Mouse (Mus musculus) midbrain, embryonic 12.5 days (tissue): ENCODE data around the gene Lsm4. TPM values are rescaled to one million over a fixed set of nuclear protein-coding genes. Genes with fewer than 3 reads are reported as not detected.

Experiments used
- ATAC-seq: fragments of 200-750 bp; cut with Nextera tagmentation; 2 replicates; pipeline ENCODE4 v1.8.0; 2017; ENCODE audit warnings: low read depth, moderate TSS enrichment, moderate library complexity; ENCODE audit not compliant: low FRiP score
- H3K27ac ChIP-seq: fragments of 300-500 bp; sonication (generic); replicated peaks from 2 replicates; pipeline ENCODE4 v1.5.1; 2016; ENCODE audit warnings: mild to moderate bottlenecking
- H3K27me3 ChIP-seq: fragments of 300-500 bp; sonication (generic); 2 replicates; pipeline ENCODE4 v1.6.1; 2016; ENCODE audit warnings: mild to moderate bottlenecking
- H3K36me3 ChIP-seq: fragments of 300-500 bp; sonication (generic); 2 replicates; pipeline ENCODE4 v1.6.1; 2016
- H3K4me1 ChIP-seq: fragments of 300-500 bp; sonication (generic); 2 replicates; pipeline ENCODE4 v1.6.1; 2016
- H3K4me2 ChIP-seq: fragments of 300-500 bp; sonication (generic); replicated peaks from 2 replicates; pipeline ENCODE4 v1.6.1; 2016; ENCODE audit warnings: mild to moderate bottlenecking, moderate library complexity
- H3K4me3 ChIP-seq: fragments of 300-500 bp; sonication (generic); 2 replicates; pipeline ENCODE4 v1.5.1; 2016; ENCODE audit warnings: mild to moderate bottlenecking
- H3K9ac ChIP-seq: fragments of 300-500 bp; sonication (generic); replicated peaks from 2 replicates; pipeline ENCODE4 v1.6.1; 2016; ENCODE audit warnings: mild to moderate bottlenecking, moderate library complexity
- H3K9me3 ChIP-seq: fragments of 300-500 bp; sonication (generic); 2 replicates; pipeline ENCODE4 v1.6.1; 2016; ENCODE audit warnings: mild to moderate bottlenecking
- WGBS: fragments of 180-500 bp; shearing (Covaris S2); methylation state at CpG from one replicate; pipeline ENCODE4 v1.1.7; 2016; 5-methylcytosine and 5-hydroxymethylcytosine counted together
- polyA plus RNA-seq: library from polyadenylated mRNA; unstranded; fragments of >200 nt; fragmentation: Nextera tagmentation; extraction: Ambion mirVana; gene quantifications from 2 replicates; pipeline ENCODE4 v1.2.1, GENCODE M21; 2016

Gene Lsm4
- polyA plus RNA-seq, 1 experiment from 2014 or later, result 255 TPM

DNA sequence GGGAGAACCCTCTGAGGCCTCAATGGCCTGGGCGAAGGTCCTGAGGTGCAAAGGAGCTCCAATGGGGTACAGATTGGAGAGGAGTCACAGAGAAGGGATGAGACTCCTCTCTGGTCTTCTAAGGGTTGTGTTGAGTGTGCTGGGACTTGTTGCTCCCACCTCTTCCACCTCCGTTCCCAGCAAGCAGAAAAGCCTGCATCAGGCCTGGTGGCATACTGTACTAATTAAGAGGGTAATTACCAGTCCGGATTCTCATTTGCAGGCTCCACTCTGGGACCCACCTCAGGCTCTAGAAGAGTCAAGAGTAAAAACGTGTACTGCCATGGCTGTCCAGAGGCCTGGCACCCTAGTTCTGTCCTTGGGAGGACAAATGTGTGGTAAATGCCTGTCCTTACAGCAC, 23.9 kb downstream of the Lsm4 start:
- H3K9ac ChIP-seq, result peak overlapping the region; percentile 49; the same call in 1 of the 2 replicates
- peak overlapping the region; percentile 26 for H3K4me3 ChIP-seq
- no peak for ATAC-seq
- H3K4me1 ChIP-seq, result peaks cover 49% of the 10 kb centered on the region
- peak overlapping the region; percentile 51 for H3K4me2 ChIP-seq
- peak overlapping the region; percentile 99 for H3K27ac ChIP-seq
- H3K9me3 ChIP-seq, result no peaks in the 10 kb centered on the region
- WGBS, result 47% methylated on average over 4 of the region's 4 CpGs
- peaks cover 7% of the 10 kb centered on the region; the same call in 1 of the 2 replicates for H3K27me3 ChIP-seq
- no peaks in the 10 kb centered on the region for H3K36me3 ChIP-seq

DNA sequence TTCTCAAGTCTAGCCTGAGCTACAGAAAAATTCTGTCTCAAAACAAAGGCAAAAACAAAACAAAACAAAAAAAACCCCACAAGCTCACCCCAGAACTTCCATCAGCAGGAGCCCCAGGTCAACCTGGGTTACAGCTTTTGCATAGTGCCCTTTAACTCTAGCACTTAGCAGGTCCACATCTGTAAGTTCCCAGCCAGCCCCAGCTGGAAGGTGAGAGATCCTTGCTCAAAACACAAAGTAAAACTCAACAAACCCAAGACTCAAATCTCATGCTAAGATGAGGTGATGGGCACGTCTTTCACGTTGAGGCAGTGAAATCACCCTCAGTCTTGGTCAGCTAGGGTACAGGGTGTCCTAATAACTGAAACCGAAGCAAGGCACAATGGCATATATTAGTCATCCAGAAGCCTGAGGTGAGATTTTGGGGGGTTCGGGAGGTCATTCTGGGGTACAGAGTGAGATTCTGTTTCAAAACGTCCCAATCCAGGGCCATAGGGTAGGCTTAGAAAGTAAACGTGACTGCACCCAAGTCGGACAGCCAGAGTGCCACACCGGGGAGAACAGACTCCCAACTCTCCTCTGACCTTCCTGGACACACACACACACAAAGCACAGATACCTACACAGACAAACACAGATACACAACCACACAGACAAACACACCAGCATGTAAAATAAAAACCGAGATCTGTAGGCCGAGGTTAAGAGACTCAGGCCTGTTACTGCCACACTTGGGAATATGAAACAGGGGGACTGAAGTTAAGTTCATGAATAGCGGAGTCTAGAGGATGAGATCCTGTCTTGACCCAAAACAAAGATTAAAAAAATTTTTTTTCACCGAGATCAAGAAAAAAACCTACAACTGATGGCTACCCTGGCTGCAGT, 24.6 kb downstream of the Lsm4 start:
- 75% methylated on average over 12 of the region's 12 CpGs for WGBS
- H3K36me3 ChIP-seq, result 0 out of 2 replicates have a peak, but pooled peaks cover under 1% of the 10 kb centered on the region
- H3K4me1 ChIP-seq, result peaks cover 51% of the 10 kb centered on the region
- H3K4me3 ChIP-seq, result peak overlapping the region; percentile 97
- peak overlapping the region; percentile 52 for H3K4me2 ChIP-seq
- H3K9me3 ChIP-seq, result no peaks in the 10 kb centered on the region
- peak overlapping the region; percentile 53; the same call in 1 of the 2 replicates for H3K9ac ChIP-seq
- H3K27ac ChIP-seq, result peak overlapping the region; percentile 99
- no peak for ATAC-seq
- peaks cover 7% of the 10 kb centered on the region; the same call in 1 of the 2 replicates for H3K27me3 ChIP-seq

DNA sequence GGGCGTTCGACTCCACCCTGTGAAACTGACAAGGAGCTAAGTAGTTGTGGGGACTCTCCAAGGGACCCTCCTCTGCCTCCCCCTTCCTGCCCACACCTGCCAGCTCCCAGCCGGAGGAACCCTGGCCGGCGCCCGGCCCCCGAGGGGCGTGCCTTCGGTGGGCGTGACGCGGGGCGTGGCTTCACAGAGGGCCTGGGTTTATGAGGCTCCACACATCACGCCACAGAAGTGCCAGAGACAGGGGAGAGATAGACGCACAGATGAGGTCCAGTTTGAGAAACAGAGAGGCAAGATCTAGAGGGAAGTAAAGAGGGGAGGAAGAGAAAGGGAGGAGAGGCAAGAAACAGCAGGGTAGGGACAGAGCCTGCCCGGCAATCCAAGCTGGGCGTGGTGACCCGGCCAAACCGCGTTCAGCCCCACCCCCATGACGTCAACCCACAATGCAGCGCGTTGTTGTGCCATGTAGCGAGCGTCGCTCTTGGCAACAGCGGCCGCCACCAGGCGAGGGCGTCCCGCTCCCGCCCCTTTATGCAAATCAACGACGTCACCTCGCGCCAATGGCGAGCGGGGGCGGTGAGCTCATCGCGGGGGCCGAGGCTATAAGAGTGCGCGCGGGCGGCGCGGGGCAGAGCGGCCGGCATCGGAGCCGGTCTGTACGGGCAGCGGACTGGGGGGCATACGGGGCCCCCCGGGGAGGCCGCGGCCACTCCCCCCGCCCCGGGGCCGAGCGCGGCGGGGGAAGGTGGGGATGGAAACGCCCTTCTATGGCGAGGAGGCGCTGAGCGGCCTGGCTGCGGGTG, 25.5 kb downstream of the Lsm4 start, which contains the start of gene Jund:
Gene Jund (plus strand): TSS at position 640 of the 800 bp plus-strand sequence.
- H3K4me3 ChIP-seq, result peak within 1 kb of the TSS; percentile 97
- peak within 1 kb of the TSS; percentile 100 for H3K9ac ChIP-seq
- peaks cover 56% of the 10 kb centered on the region for H3K4me1 ChIP-seq
- peak; percentile 83 for ATAC-seq
- 0 out of 2 replicates have a peak, but pooled peaks cover 5% of the 10 kb centered on the region for H3K36me3 ChIP-seq
- WGBS, result under 1% methylated on average over 58 of the region's 69 CpGs
- H3K27me3 ChIP-seq, result peaks cover 7% of the 10 kb centered on the region; the same call in 1 of the 2 replicates
- peak within 1 kb of the TSS; percentile 71 for H3K4me2 ChIP-seq
- no peaks in the 10 kb centered on the region for H3K9me3 ChIP-seq
- H3K27ac ChIP-seq, result peak within 1 kb of the TSS; percentile 99

DNA sequence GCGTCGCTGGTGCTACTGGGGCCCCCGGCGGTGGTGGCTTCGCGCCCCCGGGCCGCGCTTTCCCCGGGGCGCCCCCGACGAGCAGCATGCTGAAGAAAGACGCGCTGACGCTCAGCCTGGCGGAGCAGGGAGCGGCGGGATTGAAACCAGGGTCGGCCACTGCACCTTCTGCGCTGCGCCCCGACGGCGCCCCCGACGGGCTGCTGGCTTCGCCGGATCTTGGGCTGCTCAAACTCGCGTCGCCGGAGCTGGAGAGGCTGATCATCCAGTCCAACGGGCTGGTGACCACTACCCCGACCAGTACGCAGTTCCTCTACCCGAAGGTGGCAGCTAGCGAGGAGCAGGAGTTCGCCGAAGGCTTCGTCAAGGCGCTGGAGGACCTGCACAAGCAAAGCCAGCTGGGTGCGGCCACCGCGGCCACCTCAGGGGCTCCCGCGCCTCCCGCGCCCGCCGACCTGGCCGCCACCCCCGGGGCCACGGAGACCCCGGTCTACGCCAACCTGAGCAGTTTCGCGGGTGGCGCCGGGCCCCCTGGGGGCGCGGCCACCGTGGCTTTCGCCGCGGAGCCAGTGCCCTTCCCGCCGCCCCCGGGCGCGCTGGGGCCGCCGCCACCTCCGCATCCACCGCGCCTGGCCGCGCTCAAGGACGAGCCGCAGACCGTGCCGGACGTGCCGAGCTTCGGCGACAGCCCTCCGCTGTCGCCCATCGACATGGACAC, 26.2 kb downstream of the Lsm4 start:
- WGBS, result under 1% methylated on average over 76 of the region's 89 CpGs
- peaks cover 57% of the 10 kb centered on the region for H3K4me1 ChIP-seq
- H3K36me3 ChIP-seq, result 0 out of 2 replicates have a peak, but pooled peaks cover 10% of the 10 kb centered on the region
- peaks cover 7% of the 10 kb centered on the region; the same call in 1 of the 2 replicates for H3K27me3 ChIP-seq
- peak overlapping the region; percentile 71 for H3K4me2 ChIP-seq
- no peaks in the 10 kb centered on the region for H3K9me3 ChIP-seq
- H3K27ac ChIP-seq, result peak overlapping the region; percentile 99
- peak overlapping the region; percentile 100 for H3K9ac ChIP-seq
- H3K4me3 ChIP-seq, result peak overlapping the region; percentile 97
- 0 out of 2 replicates have a peak, but pooled peaks have one; percentile 0 for ATAC-seq

DNA sequence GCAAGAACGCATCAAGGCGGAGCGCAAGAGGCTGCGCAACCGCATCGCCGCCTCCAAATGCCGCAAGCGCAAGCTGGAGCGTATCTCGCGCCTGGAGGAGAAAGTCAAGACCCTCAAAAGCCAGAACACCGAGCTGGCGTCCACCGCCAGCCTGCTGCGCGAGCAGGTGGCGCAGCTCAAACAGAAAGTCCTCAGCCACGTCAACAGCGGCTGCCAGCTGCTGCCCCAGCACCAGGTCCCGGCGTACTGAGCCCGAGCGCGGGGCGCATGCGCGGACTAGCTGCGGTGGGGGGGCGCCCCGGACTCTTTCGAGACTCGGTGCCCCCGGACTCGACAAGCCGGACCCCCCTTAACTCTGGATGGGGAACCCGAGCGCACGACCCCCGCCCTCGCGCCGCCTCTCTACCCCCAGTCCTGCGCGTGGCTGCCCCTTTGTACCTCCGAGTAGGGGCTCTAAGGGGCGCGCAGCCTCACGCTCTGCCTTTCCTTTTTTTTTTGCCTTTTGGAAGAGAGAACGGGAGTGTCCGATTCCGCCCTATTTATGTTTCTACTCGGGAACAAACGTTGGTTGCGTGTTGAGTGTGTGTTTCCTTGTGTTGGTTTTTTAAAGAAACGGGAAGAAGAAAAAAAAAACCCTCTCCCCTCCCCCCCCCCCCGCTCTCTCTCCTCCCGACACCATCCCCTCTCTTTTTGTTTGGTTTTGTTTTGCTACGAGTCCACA, 26.9 kb downstream of the Lsm4 start:
- Histone ChIP-seq H3K4me3 (peak overlapping the region; percentile 97), H3K9ac (peak overlapping the region; percentile 100), H3K4me1 (peaks cover 57% of the 10 kb centered on the region), H3K36me3 (0 out of 2 replicates have a peak, but pooled peaks cover 10% of the 10 kb centered on the region), H3K9me3 (no peaks in the 10 kb centered on the region), H3K27ac (peak overlapping the region; percentile 99), H3K27me3 (peaks cover 5% of the 10 kb centered on the region; the same call in 1 of the 2 replicates), H3K4me2 (peak overlapping the region; percentile 71)
- WGBS, result under 1% methylated on average over 57 of the region's 59 CpGs
- ATAC-seq, result 0 out of 2 replicates have a peak, but pooled peaks have one; percentile 7

DNA sequence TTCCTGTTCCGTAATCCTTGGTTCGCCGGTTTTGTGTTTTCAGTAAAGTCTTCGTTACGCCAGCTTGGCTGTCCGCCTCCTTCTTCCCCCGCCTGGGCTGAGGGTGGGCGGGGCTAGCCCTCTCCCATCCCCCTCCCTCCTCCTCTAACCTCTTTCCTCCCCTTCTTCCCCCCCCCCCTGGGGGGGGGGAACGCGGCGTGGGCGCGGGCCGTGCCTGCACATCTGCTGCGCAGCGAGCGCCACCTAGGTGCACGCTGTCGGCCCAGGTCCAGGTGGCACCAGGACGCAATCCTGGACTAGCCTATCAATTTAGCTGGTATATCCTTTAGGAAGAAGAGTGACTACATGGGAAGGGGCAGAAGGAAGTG, 27.5 kb downstream of the Lsm4 start:
- Histone ChIP-seq H3K9me3 (no peaks in the 10 kb centered on the region), H3K9ac (peak overlapping the region; percentile 100), H3K4me3 (peak overlapping the region; percentile 97), H3K4me2 (peak overlapping the region; percentile 71), H3K4me1 (peaks cover 52% of the 10 kb centered on the region), H3K27ac (peak overlapping the region; percentile 99), H3K27me3 (no peaks in the 10 kb centered on the region), H3K36me3 (0 out of 2 replicates have a peak, but pooled peaks cover 10% of the 10 kb centered on the region)
- WGBS, result under 1% methylated on average over 19 of the region's 20 CpGs
- ATAC-seq, result 0 out of 2 replicates have a peak, but pooled peaks have one; percentile 5

DNA sequence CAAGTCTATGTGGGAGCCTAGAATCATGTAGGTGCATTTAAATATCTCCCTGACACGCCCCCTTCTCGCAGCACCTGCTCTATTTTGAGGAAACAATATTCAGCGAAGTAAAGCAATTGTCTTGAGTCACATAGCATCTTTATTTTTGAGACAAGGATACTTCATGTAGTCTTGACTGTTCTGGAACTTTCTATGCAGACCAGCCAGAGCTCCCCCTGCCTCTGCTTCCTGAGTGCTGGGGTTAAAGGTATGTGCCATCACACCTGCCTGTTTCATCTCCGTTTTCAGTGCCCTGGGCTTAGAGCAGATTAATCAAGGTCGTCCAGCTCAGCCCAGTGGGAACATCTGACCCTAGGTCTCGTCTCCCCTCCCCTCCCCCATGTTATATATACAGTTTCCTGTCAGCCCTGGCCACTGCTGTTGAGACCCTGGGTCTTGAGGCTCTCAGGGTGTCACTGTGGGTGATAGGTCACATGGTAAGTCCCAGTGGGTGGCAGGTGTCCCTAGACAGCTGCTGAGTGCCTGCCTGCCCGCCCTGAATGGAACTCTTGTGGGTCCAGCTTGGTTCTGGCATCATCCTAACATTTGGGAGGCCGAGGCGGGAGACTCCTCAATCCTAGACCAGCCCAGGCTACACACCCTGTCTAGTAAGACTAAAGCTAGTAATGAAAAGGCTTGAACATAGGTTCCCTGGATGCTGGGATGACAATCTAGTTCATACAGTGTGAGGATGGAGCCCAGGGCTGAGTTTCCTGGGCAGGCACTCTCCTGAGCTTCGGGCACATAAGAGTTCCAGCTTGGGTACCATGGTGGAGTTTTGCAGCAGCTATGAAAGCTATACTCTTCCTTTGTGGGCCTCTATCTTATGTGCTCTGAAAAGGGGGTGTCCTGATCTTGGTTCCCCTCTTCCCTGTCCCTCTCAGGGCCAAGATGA, 28.3 kb downstream of the Lsm4 start:
- H3K4me1 ChIP-seq, result peaks cover 44% of the 10 kb centered on the region
- peak overlapping the region; percentile 100 for H3K9ac ChIP-seq
- H3K9me3 ChIP-seq, result no peaks in the 10 kb centered on the region
- no peaks in the 10 kb centered on the region for H3K27me3 ChIP-seq
- WGBS, result 54% methylated on average over 10 of the region's 10 CpGs
- 0 out of 2 replicates have a peak, but pooled peaks cover 10% of the 10 kb centered on the region for H3K36me3 ChIP-seq
- H3K4me3 ChIP-seq, result peak overlapping the region; percentile 97
- H3K27ac ChIP-seq, result peak overlapping the region; percentile 99
- peak overlapping the region; percentile 71 for H3K4me2 ChIP-seq
- no peak for ATAC-seq

DNA sequence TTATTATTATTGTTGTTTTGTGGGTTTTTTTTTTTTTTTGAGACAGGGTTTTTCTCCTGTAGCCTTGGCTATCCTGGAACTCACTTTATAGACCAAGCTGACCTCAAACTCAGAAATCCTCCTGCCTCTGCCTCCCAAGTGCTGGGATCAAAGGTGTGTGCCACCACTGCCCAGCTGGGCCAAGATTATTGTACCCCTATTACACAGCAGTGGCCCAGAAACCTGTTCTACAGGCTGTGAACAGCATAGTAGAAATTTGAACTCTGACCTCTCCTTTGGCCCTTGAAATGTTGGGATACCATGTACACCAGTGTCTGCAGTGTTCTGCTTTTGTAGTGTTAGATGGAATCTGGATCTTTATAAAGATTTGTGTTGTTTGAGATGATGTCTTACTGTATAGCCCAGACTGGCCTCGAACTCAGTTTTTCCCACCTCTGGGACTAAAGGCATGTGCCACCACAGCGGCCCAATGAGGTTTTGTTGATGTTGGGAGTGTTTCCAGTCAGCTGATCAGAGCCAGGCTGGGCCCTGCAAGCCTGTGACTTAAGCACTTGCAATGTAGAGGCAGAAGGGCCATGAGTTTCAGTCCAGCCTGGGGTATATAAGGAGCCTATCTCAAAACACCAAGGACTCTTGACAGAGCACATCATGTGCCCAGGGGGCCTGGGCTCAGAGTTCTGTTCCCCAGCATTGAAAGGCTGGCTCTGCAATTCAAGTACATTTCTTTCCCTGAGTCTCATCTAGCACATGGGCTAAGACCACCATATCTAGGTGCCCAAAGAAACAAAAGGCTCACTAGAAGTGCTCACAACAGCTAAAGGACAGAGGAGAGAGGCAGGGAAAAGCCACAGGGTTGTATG, 29.2 kb downstream of the Lsm4 start:
- Histone ChIP-seq H3K27me3 (no peaks in the 10 kb centered on the region), H3K4me3 (peak overlapping the region; percentile 5; the same call in 1 of the 2 replicates), H3K4me2 (peak overlapping the region; percentile 71), H3K4me1 (peaks cover 35% of the 10 kb centered on the region), H3K9me3 (no peaks in the 10 kb centered on the region), H3K27ac (no peak overlapping the region), H3K9ac (no peak overlapping the region), H3K36me3 (0 out of 2 replicates have a peak, but pooled peaks cover 10% of the 10 kb centered on the region)
- 94% methylated on average over 2 of the region's 2 CpGs for WGBS
- ATAC-seq, result no peak

DNA sequence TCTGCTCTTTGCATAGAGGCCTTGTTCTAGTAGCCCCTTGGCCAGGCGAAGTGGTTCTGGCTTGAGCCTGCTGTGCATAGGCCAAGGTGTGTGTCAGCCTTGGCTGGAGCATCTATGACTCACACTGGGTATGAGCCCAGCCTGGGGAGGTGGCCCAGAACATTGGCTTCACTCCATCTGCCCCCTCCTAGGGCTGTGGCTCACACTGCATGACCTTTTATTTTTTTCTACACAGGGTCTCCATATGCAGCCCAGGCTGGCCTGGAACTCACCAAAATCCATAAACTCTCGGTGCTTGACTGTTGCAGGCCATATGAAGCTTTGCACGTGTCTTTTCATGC, 29.8 kb downstream of the Lsm4 start:
- Histone ChIP-seq H3K4me2 (peak overlapping the region; percentile 32), H3K9me3 (no peaks in the 10 kb centered on the region), H3K4me1 (peaks cover 29% of the 10 kb centered on the region), H3K36me3 (0 out of 2 replicates have a peak, but pooled peaks cover 10% of the 10 kb centered on the region), H3K27me3 (no peaks in the 10 kb centered on the region), H3K9ac (no peak overlapping the region), H3K27ac (no peak overlapping the region), H3K4me3 (no peak overlapping the region)
- 87% methylated on average over 3 of the region's 3 CpGs for WGBS
- no peak for ATAC-seq
